Mouse (Mus musculus): ENCODE data around the gene Arhgef10l.

- TF ChIP-seq CTCF (IDR thresholded peaks at IDR 0.05; ENCODE audit: low read depth, low read length) (no peak), POLR2A (IDR thresholded peaks at IDR 0.05; ENCODE audit: borderline replicate concordance, low read depth, low read length) (no peak)
These were observed 26.2 kb downstream of the Arhgef10l start for GRCm38 (mm10) chr4:140639431-140640241.
